Mouse (Mus musculus) liver, postnatal 0 days (tissue): ENCODE measurements at regions not wholly inside any gene's neighbourhood (a gene's known extent, or its start where the extent isn't known, plus 50 kb on each side); places are given as distances from the start of the nearest gene placed in this dataset.

Experiments
- ATAC-seq: fragments of 200-750 bp; cut with Nextera tagmentation; 2 replicates; pipeline ENCODE4 v1.8.0; 2017; ENCODE audit warnings: mild to moderate bottlenecking, moderate library complexity
- DNase-seq: peaks from one replicate; pipeline ENCODE4 v3.0.0-alpha.2; 2016
- H3K27ac ChIP-seq: fragments of 300-500 bp; sonication (generic); 2 replicates; pipeline ENCODE4 v1.5.1; 2014; ENCODE audit warnings: antibody characterized with exemption, moderate library complexity, mild to moderate bottlenecking, low read depth
- H3K27me3 ChIP-seq: fragments of 300-500 bp; sonication (generic); 2 replicates; pipeline ENCODE4 v1.6.1; 2014; ENCODE audit warnings: low read length, control low read depth, mixed read lengths; ENCODE audit not compliant: insufficient read depth
- H3K36me3 ChIP-seq: fragments of 300-500 bp; sonication (generic); replicated peaks from 2 replicates; pipeline ENCODE4 v1.6.1; 2014; ENCODE audit warnings: mild to moderate bottlenecking, control low read depth, low read length, moderate library complexity, mixed read lengths; ENCODE audit not compliant: insufficient read depth
- H3K4me1 ChIP-seq: fragments of 300-500 bp; sonication (generic); 2 replicates; pipeline ENCODE4 v1.6.1; 2014; ENCODE audit warnings: antibody characterized with exemption, mild to moderate bottlenecking, control low read depth; ENCODE audit not compliant: insufficient read depth
- H3K4me2 ChIP-seq: fragments of 300-500 bp; sonication (generic); 2 replicates; pipeline ENCODE4 v1.6.1; 2014; ENCODE audit warnings: low read depth, mild to moderate bottlenecking, low read length, moderate library complexity, mixed read lengths
- H3K4me3 ChIP-seq: fragments of 300-500 bp; sonication (generic); 2 replicates; pipeline ENCODE4 v1.5.1; 2014; ENCODE audit warnings: low read depth, low read length
- H3K9ac ChIP-seq: fragments of 300-500 bp; sonication (generic); replicated peaks from 2 replicates; pipeline ENCODE4 v1.6.1; 2014; ENCODE audit warnings: mild to moderate bottlenecking, moderate library complexity
- H3K9me3 ChIP-seq: fragments of 300-500 bp; sonication (generic); 2 replicates; pipeline ENCODE4 v1.6.1; 2016; ENCODE audit warnings: mild to moderate bottlenecking, control low read depth, low read length, mixed read lengths
- CTCF ChIP-seq: sonication (generic); IDR thresholded peaks from 2 replicates; pipeline ENCODE4 v1.5.1; 2016; ENCODE audit warnings: antibody characterized with exemption, low read depth
- EP300 ChIP-seq: IDR thresholded peaks from 2 replicates; pipeline ENCODE4 v1.6.1; 2016; ENCODE audit warnings: antibody characterized with exemption, low read depth, mild to moderate bottlenecking
- WGBS: fragments of 180-500 bp; shearing (Covaris S2); extraction: QIAGEN DNeasy Blood & Tissue Kit; methylation state at CpG from one replicate; pipeline ENCODE4 v1.1.7; 2014; ENCODE audit not compliant: insufficient replicate concordance; 5-methylcytosine and 5-hydroxymethylcytosine counted together

GRCm38 (mm10) chr13:51304631-51305030 lies 103.8 kb upstream of the S1pr3 start:
- no peak overlapping the region for H3K4me2 ChIP-seq
- no peaks in the 10 kb centered on the region for H3K27me3 ChIP-seq
- no peak for ATAC-seq
- 0 out of 2 replicates have a peak, but pooled peaks cover 3% of the 10 kb centered on the region for H3K9me3 ChIP-seq
- no peaks in the 10 kb centered on the region for H3K36me3 ChIP-seq
- H3K4me1 ChIP-seq, result no peaks in the 10 kb centered on the region
- DNase-seq, result no peak
- no peak for TF ChIP-seq EP300
- TF ChIP-seq CTCF, result no peak
- 75% methylated on average over 4 of the region's 4 CpGs for WGBS
- no peak overlapping the region for H3K27ac ChIP-seq
- H3K9ac ChIP-seq, result no peak overlapping the region
- H3K4me3 ChIP-seq, result no peak overlapping the region

GRCm38 (mm10) chr13:51309446-51309845 lies 99.0 kb upstream of the S1pr3 start:
- H3K27ac ChIP-seq, result no peak overlapping the region
- TF ChIP-seq CTCF (no peak), EP300 (no peak)
- no peak for DNase-seq
- H3K36me3 ChIP-seq, result no peaks in the 10 kb centered on the region
- H3K4me3 ChIP-seq, result no peak overlapping the region
- no peaks in the 10 kb centered on the region for H3K9me3 ChIP-seq
- no peak overlapping the region for H3K9ac ChIP-seq
- ATAC-seq, result no peak
- no peak overlapping the region for H3K4me2 ChIP-seq
- no peaks in the 10 kb centered on the region for H3K27me3 ChIP-seq
- no peaks in the 10 kb centered on the region for H3K4me1 ChIP-seq

DNA sequence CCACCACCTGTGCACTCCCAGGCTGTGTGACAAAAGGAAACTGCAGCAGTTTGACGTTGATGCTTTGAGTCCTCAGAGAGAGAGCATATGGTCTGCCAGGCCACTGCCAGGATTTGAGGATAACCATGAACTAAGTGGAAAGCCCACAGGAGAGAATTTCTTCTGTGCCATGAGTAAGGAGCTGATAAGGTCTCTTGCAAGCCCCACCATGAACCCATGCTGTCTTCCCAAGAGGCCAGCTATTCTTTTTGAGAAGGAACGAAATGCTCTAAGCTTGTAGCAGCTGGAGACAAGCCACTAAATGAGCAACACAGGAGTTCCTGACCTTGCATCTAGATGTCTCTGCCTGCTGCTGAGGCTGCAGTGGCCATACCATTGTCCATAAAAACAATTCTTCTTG lies 98.4 kb upstream of the S1pr3 start:
- WGBS, result 51% methylated on average over 2 of the region's 2 CpGs
- H3K4me1 ChIP-seq, result no peaks in the 10 kb centered on the region
- no peak overlapping the region for H3K9ac ChIP-seq
- H3K27me3 ChIP-seq, result no peaks in the 10 kb centered on the region
- no peak for DNase-seq
- no peak for TF ChIP-seq EP300
- no peak for TF ChIP-seq CTCF
- no peak overlapping the region for H3K4me2 ChIP-seq
- H3K36me3 ChIP-seq, result no peaks in the 10 kb centered on the region
- H3K9me3 ChIP-seq, result no peaks in the 10 kb centered on the region
- no peak overlapping the region for H3K4me3 ChIP-seq
- ATAC-seq, result no peak
- H3K27ac ChIP-seq, result no peak overlapping the region

DNA sequence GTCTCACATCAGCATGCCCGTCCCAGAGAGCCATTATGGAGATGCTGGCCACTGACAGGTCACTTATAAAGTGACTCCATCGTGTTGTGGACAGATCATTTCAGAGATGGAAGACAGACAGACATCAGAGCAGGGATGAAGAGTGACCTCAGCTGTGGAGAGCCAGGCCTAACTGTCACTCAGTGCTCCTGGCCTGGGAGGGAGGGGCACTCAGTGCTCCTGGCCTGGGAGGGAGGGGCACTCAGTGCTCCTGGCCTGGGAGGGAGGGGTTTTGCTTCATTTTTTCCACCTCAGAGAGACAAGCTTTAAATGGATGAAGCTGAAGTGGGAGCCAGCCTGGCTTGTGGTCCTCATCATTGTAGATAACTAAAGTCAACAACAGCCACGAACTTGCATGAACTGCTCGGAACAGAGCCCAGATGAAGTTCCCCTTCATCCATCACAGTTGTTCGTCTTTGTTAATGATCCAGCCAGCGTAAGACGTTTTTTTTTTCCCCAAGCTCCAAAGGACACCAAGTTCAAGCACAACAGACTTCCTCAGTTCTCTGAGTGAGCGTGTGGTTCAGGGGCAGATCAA lies 96.7 kb upstream of the S1pr3 start:
- ATAC-seq (no peak), DNase-seq (no peak)
- no peaks in the 10 kb centered on the region for H3K27me3 ChIP-seq
- H3K9ac ChIP-seq, result no peak overlapping the region
- H3K9me3 ChIP-seq, result no peaks in the 10 kb centered on the region
- no peak overlapping the region for H3K4me2 ChIP-seq
- TF ChIP-seq EP300, result peak; percentile 14; the same call in 1 of the 2 replicates
- TF ChIP-seq CTCF, result no peak
- H3K27ac ChIP-seq, result no peak overlapping the region
- H3K4me1 ChIP-seq, result no peaks in the 10 kb centered on the region
- no peak overlapping the region for H3K4me3 ChIP-seq
- 54% methylated on average over 8 of the region's 8 CpGs for WGBS
- H3K36me3 ChIP-seq, result no peaks in the 10 kb centered on the region

DNA sequence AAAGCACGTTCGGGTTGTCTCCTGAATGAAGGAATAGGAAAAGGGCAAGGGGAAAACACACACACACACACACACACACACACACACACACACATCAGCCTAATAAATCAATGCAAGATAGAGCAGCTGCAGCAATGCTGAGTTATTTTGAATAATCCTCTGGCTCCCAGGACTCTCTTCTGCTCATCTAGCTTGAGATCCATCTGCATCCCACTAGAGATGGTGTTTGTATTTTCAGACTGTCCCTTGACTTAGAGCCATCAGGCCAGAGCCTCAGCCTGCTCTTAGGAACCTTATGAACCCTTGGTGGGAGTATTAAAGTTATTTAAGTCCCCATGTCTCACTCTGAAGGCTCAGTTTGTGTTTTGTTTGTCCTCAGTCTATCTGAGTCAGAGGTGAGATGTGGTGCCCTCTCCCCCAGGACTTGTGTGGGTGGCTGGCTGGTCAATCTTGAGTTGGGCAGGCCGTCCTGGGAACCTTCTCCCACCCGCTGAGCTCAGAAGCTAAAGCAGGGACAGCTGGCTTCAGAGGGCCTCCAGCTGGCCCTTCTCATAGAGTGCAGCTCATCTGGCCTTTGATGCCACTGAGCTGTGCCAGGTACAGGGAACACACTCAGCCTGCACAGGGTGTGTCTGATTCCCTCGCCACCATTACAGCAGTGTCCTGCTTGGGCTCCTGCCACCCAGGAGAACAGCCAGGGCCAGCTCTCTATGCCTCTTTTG lies 95.1 kb upstream of the S1pr3 start:
- Histone ChIP-seq H3K36me3 (no peaks in the 10 kb centered on the region), H3K27me3 (no peaks in the 10 kb centered on the region), H3K4me3 (no peak overlapping the region), H3K9ac (no peak overlapping the region), H3K27ac (no peak overlapping the region), H3K4me1 (no peaks in the 10 kb centered on the region), H3K4me2 (no peak overlapping the region), H3K9me3 (no peaks in the 10 kb centered on the region)
- DNase-seq, result no peak
- TF ChIP-seq EP300, result no peak
- TF ChIP-seq CTCF, result no peak
- ATAC-seq, result no peak
- 70% methylated on average over 5 of the region's 5 CpGs for WGBS

DNA sequence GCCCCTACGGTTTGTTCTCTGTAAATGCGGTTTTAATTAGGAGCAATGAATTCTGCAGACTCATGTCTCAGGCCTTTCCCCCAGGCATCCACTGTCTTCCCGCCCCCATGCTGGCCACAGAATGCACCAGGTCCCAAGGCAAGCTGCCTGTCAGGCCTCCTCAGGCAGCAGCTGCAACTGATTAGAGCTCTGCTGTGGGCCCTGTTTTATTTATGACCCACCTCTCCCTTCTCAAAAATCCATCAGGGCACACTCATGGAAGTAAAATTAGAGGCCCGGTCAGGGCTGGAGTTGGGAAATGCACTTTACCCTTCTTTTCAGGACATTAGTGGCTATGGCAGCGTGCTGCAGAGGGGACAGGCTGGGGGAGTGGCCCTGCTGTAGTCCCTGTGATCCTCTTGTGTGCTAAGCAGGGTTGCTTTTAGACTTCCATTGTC lies 93.9 kb upstream of the S1pr3 start:
- H3K9ac ChIP-seq, result no peak overlapping the region
- H3K9me3 ChIP-seq, result no peaks in the 10 kb centered on the region
- 50% methylated on average over 5 of the region's 5 CpGs for WGBS
- H3K4me3 ChIP-seq, result no peak overlapping the region
- no peaks in the 10 kb centered on the region for H3K4me1 ChIP-seq
- H3K36me3 ChIP-seq, result no peaks in the 10 kb centered on the region
- TF ChIP-seq CTCF (no peak), EP300 (no peak)
- no peak overlapping the region for H3K27ac ChIP-seq
- DNase-seq (no peak), ATAC-seq (no peak)
- H3K4me2 ChIP-seq, result no peak overlapping the region
- no peaks in the 10 kb centered on the region for H3K27me3 ChIP-seq
